Mouse (Mus musculus) heart, adult 8-10 months (tissue): ENCODE measurements at regions not wholly inside any gene's neighbourhood (a gene's known extent, or its start where the extent isn't known, plus 50 kb on each side); places are given as distances from the start of the nearest gene placed in this dataset.

Experiments used
- DNase-seq: peaks from one replicate; pipeline ENCODE4 v3.0.0; 2022; ENCODE audit warnings: low spot score

GRCm38 (mm10) chr10:38269136-38269535 is 552.4 kb downstream of the Rfpl4b start:
- peak; percentile 16 for DNase-seq

- DNase-seq = no peak
These were observed 556.0 kb downstream of the Rfpl4b start for GRCm38 (mm10) chr10:38265564-38265963.

DNA sequence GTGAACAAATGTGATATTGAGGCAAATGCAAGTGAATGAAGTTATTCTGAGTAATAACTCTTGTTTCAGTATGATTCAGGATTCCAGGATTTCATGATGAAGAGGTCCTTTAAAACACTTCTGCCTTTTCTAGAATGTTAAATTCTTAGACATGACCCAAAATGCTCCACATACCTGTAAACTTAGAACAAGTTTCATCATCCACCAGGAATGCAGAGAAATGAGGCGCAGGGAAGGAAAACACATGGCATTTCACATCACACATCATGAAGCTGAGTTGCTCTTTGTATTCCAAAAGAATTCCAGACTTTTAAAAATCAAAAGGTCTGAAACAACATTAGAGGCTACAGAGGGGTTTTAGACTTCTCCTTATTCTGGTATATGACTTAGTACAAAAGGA is 574.8 kb downstream of the Rfpl4b start:
- DNase-seq = no peak
